Mouse (Mus musculus) erythroblast, adult 5-6 weeks (primary cell): ENCODE results near the gene Ifngr2. TPM values are rescaled to one million over a fixed set of nuclear protein-coding genes. Genes with fewer than 3 reads are reported as not detected.

Source experiments
- ATAC-seq: replicated peaks from 2 replicates; pipeline ENCODE4 v1.8.0; 2016; ENCODE audit warnings: moderate number of reproducible peaks, mild to moderate bottlenecking, moderate TSS enrichment, inconsistent platforms; ENCODE audit not compliant: poor library complexity, low FRiP score, severe bottlenecking
- total RNA-seq, 2 experiments: library from RNA; stranded (forward) in 1 of 2; stranded (reverse) in 1 of 2; fragments of 150-400 nt in 1 of 2; fragments of 200-764, 138-1000 nt in 1 of 2; gene quantifications; 2 replicates each; pipeline versions ENCODE4 v1.2.3 to v1.2.4; 2015 to 2017; ENCODE audit warnings: low replicate concordance in 2 of 2

Gene Ifngr2
- total RNA-seq, 2 experiments from 2014 or later: 3.9 to 13.3 TPM

DNA sequence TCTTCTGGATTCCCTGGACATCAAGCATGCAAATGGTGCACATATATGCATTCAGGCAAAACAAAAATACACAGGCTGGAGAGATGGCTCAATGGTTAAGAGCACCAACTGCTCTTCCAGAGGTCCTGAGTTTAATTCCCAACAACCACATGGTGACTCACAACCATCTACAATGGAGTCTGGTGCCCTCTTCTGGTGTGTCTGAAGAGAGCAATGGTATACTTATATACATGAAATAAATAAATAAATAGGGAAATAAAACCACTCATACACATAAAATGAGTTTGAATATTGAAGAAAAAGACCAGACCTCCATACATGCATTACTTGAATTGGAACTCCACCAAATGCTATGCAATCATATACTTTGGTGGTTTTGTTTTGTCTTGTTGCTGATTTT is 52.4 kb downstream of the Ifngr2 start:
- ATAC-seq: no peak

DNA sequence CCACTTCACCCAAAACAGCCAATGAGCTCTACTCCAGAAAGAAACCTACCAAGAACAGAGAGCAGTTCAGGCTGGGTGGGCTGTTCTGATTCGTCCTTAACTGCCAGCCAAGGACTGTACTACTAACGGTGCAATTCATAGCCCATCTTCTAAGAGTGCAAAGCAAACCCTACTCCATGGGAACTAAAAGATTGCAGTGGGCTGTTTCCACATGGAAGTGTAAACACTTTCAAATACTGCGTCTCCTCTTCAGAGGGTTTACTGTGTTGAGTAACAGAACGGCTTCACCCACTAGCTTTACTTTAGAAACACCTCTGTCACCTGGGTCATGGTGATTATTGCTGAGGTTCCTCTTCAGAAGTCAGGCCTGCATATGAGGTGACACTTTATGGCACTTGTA is 54.2 kb downstream of the Ifngr2 start:
- ATAC-seq: no peak

DNA sequence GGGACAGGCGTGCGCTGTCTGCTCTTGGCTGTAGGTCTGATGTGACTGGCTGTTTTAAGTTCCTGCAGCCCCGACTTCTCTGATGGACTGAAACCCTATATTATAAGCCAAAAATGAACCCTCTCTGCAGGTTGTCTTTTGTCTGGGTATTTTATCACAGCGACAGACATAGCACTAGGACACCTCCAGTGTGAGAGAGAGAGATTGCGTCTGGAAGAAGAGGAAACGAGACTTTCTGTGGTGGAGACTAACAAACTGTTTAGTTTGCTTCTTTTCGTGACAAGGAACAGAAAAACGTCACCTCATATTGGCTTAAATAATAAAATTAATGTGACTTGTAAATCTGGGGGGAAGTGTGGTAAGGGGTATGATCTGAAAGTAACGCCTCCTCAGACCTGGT is 54.8 kb downstream of the Ifngr2 start:
- ATAC-seq: no peak

DNA sequence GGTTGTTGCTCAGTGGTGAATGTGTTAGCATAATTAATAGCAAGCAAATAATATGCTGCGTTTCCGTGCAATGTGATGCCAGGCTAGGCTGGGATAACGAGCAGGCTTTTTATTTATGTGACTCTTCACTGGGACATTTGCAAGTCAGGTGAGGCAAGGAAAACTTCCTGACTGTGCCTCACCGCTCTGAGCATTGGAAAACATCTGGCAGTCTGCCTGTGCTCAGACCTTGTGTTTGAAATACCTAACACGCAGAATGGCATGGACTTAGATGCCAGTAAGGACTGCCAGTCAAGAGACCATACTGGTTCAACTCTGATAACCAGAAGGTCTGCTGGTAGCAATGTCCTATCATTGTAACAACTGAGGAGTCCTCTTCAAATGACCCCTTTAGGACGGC is 58.3 kb downstream of the Ifngr2 start:
- no peak for ATAC-seq

DNA sequence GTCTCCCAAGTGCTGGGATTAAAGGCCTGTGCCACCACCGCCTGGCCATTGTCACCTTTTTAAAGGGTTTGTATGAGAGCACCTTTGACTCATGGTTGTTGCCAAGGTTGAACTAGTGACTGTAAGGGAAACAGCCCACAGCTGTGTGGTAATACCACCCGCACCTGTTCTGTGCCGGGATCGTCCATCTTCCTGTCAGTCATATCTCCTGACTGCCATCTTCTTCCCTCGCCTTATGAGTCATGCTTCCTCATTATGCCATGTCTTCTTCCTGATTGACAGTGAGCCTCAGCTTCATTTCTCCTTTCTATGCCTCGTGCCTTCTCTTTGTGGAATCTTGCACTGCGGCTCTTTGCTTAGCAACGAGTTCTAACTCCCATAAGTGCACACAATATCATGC is 60.1 kb downstream of the Ifngr2 start:
- no peak for ATAC-seq

DNA sequence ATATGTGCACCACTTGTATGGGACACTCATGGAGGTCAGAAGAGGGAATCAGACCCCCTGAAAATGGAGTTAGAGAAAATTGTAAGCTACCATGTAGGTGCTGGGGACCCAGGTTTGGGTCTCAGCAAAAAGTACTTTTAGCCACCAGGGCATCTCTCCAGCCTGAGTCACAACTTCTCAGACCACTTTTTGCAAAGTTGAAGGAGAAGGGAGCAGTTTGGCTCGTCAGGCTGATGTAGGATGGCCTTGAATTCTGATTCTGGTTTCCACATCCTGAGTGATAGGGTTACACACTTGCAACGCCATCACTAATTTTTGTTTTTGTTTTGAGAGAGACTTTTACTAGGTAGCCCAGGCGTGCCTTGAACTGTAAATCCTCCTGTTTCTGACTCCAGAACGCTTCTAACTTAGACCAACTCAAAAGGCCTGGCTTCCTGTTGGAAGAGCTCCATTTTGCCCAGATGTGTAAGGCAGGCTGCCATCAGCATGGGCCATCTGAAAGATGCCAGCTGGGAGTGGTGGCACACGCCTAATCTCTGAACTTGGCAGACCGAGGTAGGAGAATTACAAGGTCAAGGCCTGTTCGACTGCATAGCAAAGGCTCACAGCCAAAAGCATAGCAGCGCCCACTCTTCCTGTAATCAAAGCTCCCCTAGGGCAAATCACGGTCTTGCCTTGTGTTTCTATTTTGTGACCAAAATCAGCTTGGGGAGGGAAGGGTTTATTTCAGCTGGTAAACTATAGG is 62.8 kb downstream of the Ifngr2 start:
- ATAC-seq: no peak

DNA sequence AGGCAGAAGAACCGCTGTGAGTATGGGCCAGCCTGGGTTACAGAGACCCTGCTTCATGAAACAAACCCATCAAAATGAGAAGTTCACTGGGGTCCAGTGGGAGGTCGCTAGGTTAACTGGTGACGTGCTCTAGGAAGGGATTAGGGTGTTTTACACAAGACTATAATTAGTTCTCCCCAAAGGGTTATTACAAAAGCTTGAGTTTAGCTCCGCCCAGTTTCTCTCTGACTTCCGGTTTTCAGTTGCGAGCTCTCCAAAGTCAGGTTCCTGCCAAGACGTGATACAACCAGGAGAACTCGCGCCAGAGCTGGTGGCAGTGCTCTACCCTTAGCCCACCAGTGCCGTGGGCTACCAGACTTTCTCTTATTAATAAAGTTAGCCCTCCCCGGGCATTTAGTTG is 64.4 kb downstream of the Ifngr2 start:
- no peak for ATAC-seq

DNA sequence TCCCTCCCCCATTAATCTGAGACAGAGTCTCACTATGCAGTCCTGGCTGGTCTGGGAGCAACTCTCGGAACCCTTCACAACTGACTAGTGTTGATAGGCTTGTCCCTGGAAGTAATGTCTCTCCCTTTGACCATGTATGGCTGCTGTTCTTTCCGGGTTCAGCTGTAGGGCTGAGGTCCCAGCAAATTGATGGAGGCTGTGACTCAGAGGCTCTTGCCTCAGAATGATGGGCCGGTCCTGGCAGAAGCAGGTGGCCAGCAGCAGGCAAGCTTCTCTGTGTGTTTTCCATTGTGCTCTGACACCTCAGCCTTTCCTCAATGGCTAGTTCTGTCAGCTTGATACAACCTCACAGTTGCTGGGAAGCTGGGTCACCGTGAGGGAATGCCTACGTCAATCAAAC is 65.7 kb downstream of the Ifngr2 start:
- ATAC-seq: no peak

DNA sequence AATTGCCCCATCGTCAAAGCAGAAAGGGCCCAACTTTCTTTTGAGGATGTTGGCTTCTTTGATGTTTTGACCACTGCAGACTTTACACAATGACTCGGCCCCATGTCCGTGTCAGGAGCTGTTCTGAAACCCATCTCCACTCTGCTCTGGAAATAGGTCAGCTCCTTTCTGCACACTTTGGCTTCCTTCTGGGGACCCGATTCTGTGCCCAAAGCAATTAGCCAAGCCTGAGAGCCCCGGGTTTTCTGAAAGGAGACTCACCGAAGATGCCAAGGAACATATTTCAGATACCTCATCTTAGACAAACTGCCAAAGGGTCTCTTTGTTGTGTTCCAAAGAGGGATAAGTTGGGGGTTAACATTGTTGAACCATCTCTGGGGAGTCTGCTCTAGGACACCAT is 67.7 kb downstream of the Ifngr2 start:
- no peak for ATAC-seq

Other genes with a start within 250 kb of the Ifngr2 start
- gene Ifnar2, start 174.3 kb upstream of the Ifngr2 start, total RNA-seq (2015; ENCODE audit: low replicate concordance): 126 and 156 TPM in 2 replicates
- gene Ifnar2, start 174.3 kb upstream of the Ifngr2 start, total RNA-seq (2017; ENCODE audit: low replicate concordance): 132 and 164 TPM in 2 replicates
- gene Gm21970, start 155.4 kb upstream of the Ifngr2 start, total RNA-seq (2015; ENCODE audit: low replicate concordance): 12.3 TPM in 1 of 2 replicates, not detected in the other
- gene Gm21970, start 155.4 kb upstream of the Ifngr2 start, total RNA-seq (2017; ENCODE audit: low replicate concordance): 7.8 TPM in 1 of 2 replicates, not detected in the other
- 43.9 and 52.3 TPM in 2 replicates for gene Il10rb, start 140.9 kb upstream of the Ifngr2 start, total RNA-seq (2015; ENCODE audit: low replicate concordance)
- 39.4 and 48.8 TPM in 2 replicates for gene Il10rb, start 140.9 kb upstream of the Ifngr2 start, total RNA-seq (2017; ENCODE audit: low replicate concordance)
- 81.7 and 93.6 TPM in 2 replicates for gene Ifnar1, start 61.8 kb upstream of the Ifngr2 start, total RNA-seq (2015; ENCODE audit: low replicate concordance)
- gene Ifnar1, start 61.8 kb upstream of the Ifngr2 start, total RNA-seq (2017; ENCODE audit: low replicate concordance): 133 and 147 TPM in 2 replicates
- 20.8 and 23.6 TPM in 2 replicates for gene Tmem50b, start 50.7 kb downstream of the Ifngr2 start, total RNA-seq (2015; ENCODE audit: low replicate concordance)
- gene Tmem50b, start 50.7 kb downstream of the Ifngr2 start, total RNA-seq (2017; ENCODE audit: low replicate concordance): 11.2 and 12.0 TPM in 2 replicates
- 4.2 TPM in 2 replicates for gene Dnajc28, start 72.0 kb downstream of the Ifngr2 start, total RNA-seq (2015; ENCODE audit: low replicate concordance)
- 9.5 and 12.0 TPM in 2 replicates for gene Dnajc28, start 72.0 kb downstream of the Ifngr2 start, total RNA-seq (2017; ENCODE audit: low replicate concordance)
- gene Gart, start 99.9 kb downstream of the Ifngr2 start, total RNA-seq (2015; ENCODE audit: low replicate concordance): 30.5 and 37.1 TPM in 2 replicates
- gene Gart, start 99.9 kb downstream of the Ifngr2 start, total RNA-seq (2017; ENCODE audit: low replicate concordance): 30.8 and 49.3 TPM in 2 replicates
- gene Son, start 100.4 kb downstream of the Ifngr2 start, total RNA-seq (2015; ENCODE audit: low replicate concordance): 240 and 267 TPM in 2 replicates
- gene Son, start 100.4 kb downstream of the Ifngr2 start, total RNA-seq (2017; ENCODE audit: low replicate concordance): 214 and 284 TPM in 2 replicates
- gene Donson, start 141.7 kb downstream of the Ifngr2 start, total RNA-seq (2015; ENCODE audit: low replicate concordance): 17.3 and 43.0 TPM in 2 replicates
- gene Donson, start 141.7 kb downstream of the Ifngr2 start, total RNA-seq (2017; ENCODE audit: low replicate concordance): 44.7 and 97.2 TPM in 2 replicates
- 21.5 and 55.1 TPM in 2 replicates for gene Cryzl1, start 181.9 kb downstream of the Ifngr2 start, total RNA-seq (2015; ENCODE audit: low replicate concordance)
- 17.7 and 40.7 TPM in 2 replicates for gene Cryzl1, start 181.9 kb downstream of the Ifngr2 start, total RNA-seq (2017; ENCODE audit: low replicate concordance)
- gene Itsn1, start 182.2 kb downstream of the Ifngr2 start, total RNA-seq (2015; ENCODE audit: low replicate concordance): 413 and 554 TPM in 2 replicates
- 1,329 and 2,083 TPM in 2 replicates for gene Itsn1, start 182.2 kb downstream of the Ifngr2 start, total RNA-seq (2017; ENCODE audit: low replicate concordance)